Mouse (Mus musculus) monocyte, adult 59 days (primary cell): Measurements from ENCODE around the gene Pkp1. TPM values are rescaled to one million over a fixed set of nuclear protein-coding genes. Genes with fewer than 3 reads are reported as not detected.

Source experiments
- total RNA-seq, 2 experiments: library from RNA; stranded (reverse); gene quantifications; one replicate each; pipeline ENCODE4 v1.2.4; 2023

Pkp1 gene
- total RNA-seq, result not detected

DNA sequence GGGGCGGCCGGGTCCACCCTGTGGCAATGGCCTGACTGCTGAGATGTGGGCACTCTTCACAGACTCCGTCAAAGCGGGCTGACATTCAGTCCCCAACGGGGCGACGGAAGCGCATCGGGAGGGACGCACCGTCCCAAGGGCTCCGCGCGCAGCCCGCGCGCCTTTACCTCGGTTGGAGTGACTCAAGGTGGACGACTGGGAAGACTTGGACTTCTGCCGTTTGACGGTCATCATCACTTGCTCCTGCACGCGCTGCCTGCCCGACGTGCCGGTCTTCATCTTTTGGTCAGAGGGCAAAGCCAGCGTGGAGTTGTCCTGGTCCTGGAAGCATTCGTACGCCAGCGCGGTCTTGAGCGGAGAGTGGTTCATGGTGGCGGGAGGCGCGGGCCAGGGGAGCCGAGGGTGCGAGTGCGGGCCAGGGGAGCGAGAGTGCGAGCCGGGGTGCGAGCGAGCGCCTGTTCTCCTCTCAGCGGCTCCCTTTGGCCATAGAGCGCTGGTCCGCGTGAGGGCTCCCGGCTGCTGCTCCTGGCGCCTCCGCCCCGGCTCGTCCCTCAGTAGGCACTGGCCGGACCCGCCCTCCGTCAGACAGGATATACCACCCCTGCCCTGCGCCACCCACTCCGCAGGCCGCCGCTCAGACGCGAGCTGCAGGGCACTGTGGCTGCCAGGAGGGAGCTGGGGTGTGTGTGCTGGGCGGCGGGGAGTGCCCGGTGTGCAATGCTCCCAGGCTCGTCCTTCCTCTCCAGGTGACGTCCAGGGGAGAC is at the start of gene Pkp1:
Pkp1 (minus strand) TSS at position 564 of the 764 bp plus-strand sequence.

DNA sequence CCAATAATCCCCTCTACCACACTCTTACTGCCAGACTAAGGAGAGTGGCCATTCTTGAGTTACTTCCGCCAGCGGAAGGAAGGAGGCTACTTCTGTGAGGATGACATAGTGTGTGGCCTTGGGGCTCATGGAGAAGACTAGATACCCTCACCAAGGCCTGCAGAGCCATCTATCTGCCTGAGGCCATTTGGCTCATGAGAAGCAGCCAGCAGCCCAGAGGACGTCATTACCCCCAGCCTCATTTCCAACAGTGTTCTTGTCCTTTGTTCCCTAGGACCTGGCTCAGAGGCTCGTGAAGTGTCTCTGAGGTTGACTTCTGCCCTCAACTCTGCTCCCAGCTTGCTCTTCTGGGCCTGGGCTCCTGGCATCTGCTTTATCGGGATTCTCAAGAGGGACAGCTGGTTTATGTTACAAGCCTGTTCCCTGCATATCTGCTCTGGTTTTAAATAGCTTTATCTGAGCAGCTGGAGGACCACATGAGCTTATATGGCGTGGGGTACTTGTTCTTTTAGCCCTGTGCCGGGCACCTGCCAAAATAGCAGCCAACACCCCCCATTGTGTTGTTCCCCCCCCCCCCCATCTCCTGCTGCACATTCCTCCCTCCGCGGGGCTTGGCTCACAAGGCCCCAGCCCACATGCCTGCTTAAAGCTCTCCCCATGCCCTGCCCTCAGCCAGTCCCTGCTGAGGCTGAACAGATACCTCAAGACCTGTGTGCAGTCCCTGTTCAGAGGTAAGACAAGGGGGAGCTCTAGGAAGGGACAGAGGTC is 83.1 kb downstream of the Pkp1 start, which contains the start of gene Tnnt2:
Tnnt2 (plus strand) TSS at position 639 of the 768 bp plus-strand sequence.

Other genes starting within 250 kb of the Pkp1 start
- gene Csrp1, start 199.1 kb downstream of the Pkp1 start, total RNA-seq, result 10 to 100 TPM; 60.4 to 67.7 TPM
- gene Phlda3, start 153.1 kb downstream of the Pkp1 start, total RNA-seq, result 1 to 10 TPM; 1.3 to 2.4 TPM
- gene Tnni1, start 139.8 kb downstream of the Pkp1 start, total RNA-seq, result not detected
- 1 to 10 TPM in 1 of 2 experiments, under 1 TPM in 1; 0.55 to 1.4 TPM for gene Lad1, start 100.6 kb downstream of the Pkp1 start, total RNA-seq
- gene Tnnt2, start 82.9 kb downstream of the Pkp1 start, total RNA-seq, result under 1 TPM in 1 of 2 experiments, not detected in 1; 0.16 TPM
- not detected for gene Igfn1, start 87.1 kb upstream of the Pkp1 start, total RNA-seq
- 1 to 10 TPM; 1.7 to 1.9 TPM for gene Tmem9, start 88.9 kb upstream of the Pkp1 start, total RNA-seq
- gene Ascl5, start 131.6 kb upstream of the Pkp1 start, total RNA-seq, result not detected
- 1 to 10 TPM in 1 of 2 experiments, under 1 TPM in 1; 0.34 to 1.3 TPM for gene Cacna1s, start 133.5 kb upstream of the Pkp1 start, total RNA-seq
- gene Kif21b, start 212.2 kb upstream of the Pkp1 start, total RNA-seq, result 100 to 1,000 TPM in 1 of 2 experiments, 10 to 100 TPM in 1; 86.5 to 111 TPM